Mouse (Mus musculus): ENCODE data around the gene Aagab.

DNA sequence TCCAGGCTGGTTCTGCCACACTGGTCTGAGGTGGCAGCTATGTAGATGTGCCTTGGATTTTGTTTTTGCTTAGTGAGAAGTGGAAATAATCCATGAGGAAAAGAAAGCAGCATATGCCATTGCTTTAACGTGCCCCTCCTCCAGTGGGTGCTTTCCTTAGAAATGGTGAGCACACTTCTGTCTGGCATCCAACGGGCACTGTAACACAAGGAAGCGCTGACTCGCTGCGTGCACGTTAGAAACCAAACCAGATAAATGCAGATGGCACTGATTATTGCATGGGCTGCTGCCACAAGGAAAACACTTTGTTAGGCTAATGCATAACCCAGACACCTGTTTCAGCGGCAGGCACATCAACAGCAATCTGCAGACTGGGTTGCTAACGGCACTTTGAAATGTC lies 6.8 kb upstream of the Aagab start:
- TF ChIP-seq CTCF (IDR thresholded peaks at IDR 0.05; ENCODE audit: extremely low read depth, insufficient read depth, insufficient read length, insufficient replicate concordance) = no peak
- TF ChIP-seq POLR2A (IDR thresholded peaks at IDR 0.05; ENCODE audit: low read depth, low read length) = no peak
